Mouse (Mus musculus): Measurements from ENCODE around the gene Gas2l2. TPM values are rescaled to one million over a fixed set of nuclear protein-coding genes. Genes with fewer than 3 reads are reported as not detected.
A peak's percentile ranks its signal among the peaks of the same experiment; 100 is the strongest.

Gene Gas2l2
- total RNA-seq, 2 experiments from 2014 or later = 0.28 TPM; not detected in 1

GRCm38 (mm10) chr11:83408242-83408641 is 21.0 kb downstream of the Gas2l2 start:
- DNase-seq (ENCODE audit: low spot score in 2 of 2) = no peak
- Histone ChIP-seq H3K27ac (no peak overlapping the region), H3K4me3 (no peak overlapping the region)
- no peak for TF ChIP-seq CTCF (conservative IDR thresholded peaks at IDR 0.05)

- H3K27ac ChIP-seq = no peak overlapping the region
- H3K4me3 ChIP-seq = no peak overlapping the region
- no peak for DNase-seq (ENCODE audit: low spot score in 2 of 2)
- TF ChIP-seq CTCF (conservative IDR thresholded peaks at IDR 0.05) = no peak
Measured at GRCm38 (mm10) chr11:83406391-83406790, 22.9 kb downstream of the Gas2l2 start.

- no peak overlapping the region for H3K4me3 ChIP-seq
- no peak for TF ChIP-seq CTCF (conservative IDR thresholded peaks at IDR 0.05)
- no peak overlapping the region for H3K27ac ChIP-seq
- DNase-seq (ENCODE audit: low spot score in 2 of 2) = no peak
Measured at GRCm38 (mm10) chr11:83403787-83404186, 25.5 kb downstream of the Gas2l2 start.

- H3K27ac ChIP-seq = no peak overlapping the region
Measured at GRCm38 (mm10) chr11:83398724-83399123, 30.5 kb downstream of the Gas2l2 start.

GRCm38 (mm10) chr11:83397626-83398025 is 31.6 kb downstream of the Gas2l2 start:
- Histone ChIP-seq H3K4me3 (no peak overlapping the region), H3K27ac (no peak overlapping the region)
- no peak for TF ChIP-seq CTCF (conservative IDR thresholded peaks at IDR 0.05)
- DNase-seq (ENCODE audit: low spot score in 2 of 2) = no peak

More at GRCm38 (mm10) chr11:83398724-83399123, 30.5 kb downstream of the Gas2l2 start:
- no peak for TF ChIP-seq CTCF (conservative IDR thresholded peaks at IDR 0.05)
- no peak for DNase-seq (ENCODE audit: low spot score in 2 of 2)
- H3K4me3 ChIP-seq = no peak overlapping the region

GRCm38 (mm10) chr11:83394802-83395439 is 34.3 kb downstream of the Gas2l2 start:
- no peak for TF ChIP-seq CTCF (conservative IDR thresholded peaks at IDR 0.05)
- peak overlapping the region; percentile 75 for H3K27ac ChIP-seq
- H3K4me3 ChIP-seq = no peak overlapping the region
- DNase-seq (ENCODE audit: low spot score in 2 of 2) = peak in 1 of 2 experiments; percentile 63

GRCm38 (mm10) chr11:83393062-83393461 is 36.2 kb downstream of the Gas2l2 start:
- DNase-seq (ENCODE audit: low spot score in 2 of 2) = no peak
- no peak overlapping the region for H3K4me3 ChIP-seq
- H3K27ac ChIP-seq = peak overlapping the region; percentile 82
- no peak for TF ChIP-seq CTCF (conservative IDR thresholded peaks at IDR 0.05)

- no peak overlapping the region for H3K4me3 ChIP-seq
- no peak for DNase-seq (ENCODE audit: low spot score in 2 of 2)
- H3K27ac ChIP-seq = 0 out of 2 replicates have a peak overlapping the region, but pooled peaks have one; percentile 32
- no peak for TF ChIP-seq CTCF (conservative IDR thresholded peaks at IDR 0.05)
Measured at GRCm38 (mm10) chr11:83383532-83383887, 45.7 kb downstream of the Gas2l2 start.

GRCm38 (mm10) chr11:83382876-83383531 is 46.3 kb downstream of the Gas2l2 start:
- no peak for DNase-seq (ENCODE audit: low spot score in 2 of 2)
- H3K4me3 ChIP-seq = no peak overlapping the region
- 0 out of 2 replicates have a peak overlapping the region, but pooled peaks have one; percentile 32 for H3K27ac ChIP-seq
- no peak for TF ChIP-seq CTCF (conservative IDR thresholded peaks at IDR 0.05)

GRCm38 (mm10) chr11:83379745-83380341 is 49.4 kb downstream of the Gas2l2 start:
- Histone ChIP-seq H3K4me3 (no peak overlapping the region), H3K27ac (no peak overlapping the region)
- TF ChIP-seq CTCF (conservative IDR thresholded peaks at IDR 0.05) = no peak
- DNase-seq (ENCODE audit: low spot score in 2 of 2) = no peak

Other genes with a start within 250 kb of the Gas2l2 start
- gene Slfn3, start 238.1 kb downstream of the Gas2l2 start, total RNA-seq (2021) = under 1 TPM; 0.32 to 0.41 TPM
- gene Slfn14, start 142.7 kb downstream of the Gas2l2 start, total RNA-seq (2021) = not detected
- 100 to 1,000 TPM; 319 to 331 TPM for gene Ap2b1, start 130.4 kb downstream of the Gas2l2 start, total RNA-seq (2021)
- 10 to 100 TPM; 11.0 to 11.2 TPM for gene Pex12, start 126.9 kb downstream of the Gas2l2 start, total RNA-seq (2021)
- 100 to 1,000 TPM; 229 to 234 TPM for gene Rasl10b, start 20.3 kb downstream of the Gas2l2 start, total RNA-seq (2021)
- gene 1700020L24Rik, start 8.2 kb upstream of the Gas2l2 start, total RNA-seq (2021) = not detected
- 1 to 10 TPM; 3.0 to 3.3 TPM for gene Mmp28, start 33.6 kb upstream of the Gas2l2 start, total RNA-seq (2021)
- 10 to 100 TPM; 81.2 to 93.6 TPM for gene Taf15, start 43.6 kb upstream of the Gas2l2 start, total RNA-seq (2021)
- not detected for gene Heatr9, start 92.7 kb upstream of the Gas2l2 start, total RNA-seq (2021)
- not detected for gene Ccl5, start 101.1 kb upstream of the Gas2l2 start, total RNA-seq (2021)
- gene Ccl9, start 149.2 kb upstream of the Gas2l2 start, total RNA-seq (2021) = 1 to 10 TPM; 4.5 to 4.8 TPM
- 1 to 10 TPM; 1.1 to 1.4 TPM for gene Ccl6, start 163.6 kb upstream of the Gas2l2 start, total RNA-seq (2021)
- not detected for gene Rpl9-ps1, start 216.2 kb upstream of the Gas2l2 start, total RNA-seq (2021)
- gene Ccl3, start 219.9 kb upstream of the Gas2l2 start, total RNA-seq (2021) = not detected
- not detected for gene Ccl4, start 233.1 kb upstream of the Gas2l2 start, total RNA-seq (2021)

Measured in layer of hippocampus, adult 2 months (tissue).